Mouse (Mus musculus) MEL-GATA-1-ER (cell line): Measurements from ENCODE around the gene Klf6.

ENCODE experiments used
- DNase-seq: peaks from one replicate; pipeline ENCODE4 v3.0.0-alpha.2; 2012; ENCODE audit warnings: low read depth; ENCODE audit errors: extremely low read depth

The Klf6 gene

GRCm38 (mm10) chr13:5861157-5862002 is at the start of gene Klf6:
Gene Klf6, plus strand, starts transcription at chr13:5861482.
- DNase-seq = peak; percentile 95

- no peak for DNase-seq
Observed at GRCm38 (mm10) chr13:5813433-5813832, 47.8 kb upstream of the Klf6 start.

GRCm38 (mm10) chr13:5817250-5817649 is 44.0 kb upstream of the Klf6 start:
- DNase-seq = no peak

GRCm38 (mm10) chr13:5819173-5819572 is 42.1 kb upstream of the Klf6 start:
- no peak for DNase-seq

GRCm38 (mm10) chr13:5822586-5822985 is 38.7 kb upstream of the Klf6 start:
- DNase-seq = no peak

- no peak for DNase-seq
Observed at GRCm38 (mm10) chr13:5823150-5823549, 38.1 kb upstream of the Klf6 start.

- no peak for DNase-seq
Observed at GRCm38 (mm10) chr13:5824189-5824815, 37.0 kb upstream of the Klf6 start.

GRCm38 (mm10) chr13:5826170-5826827 is 35.0 kb upstream of the Klf6 start:
- DNase-seq = no peak

GRCm38 (mm10) chr13:5831976-5832375 is 29.3 kb upstream of the Klf6 start:
- DNase-seq = no peak

GRCm38 (mm10) chr13:5837174-5837777 is 24.0 kb upstream of the Klf6 start:
- no peak for DNase-seq

- DNase-seq = no peak
Observed at GRCm38 (mm10) chr13:5841418-5841817, 19.9 kb upstream of the Klf6 start.

GRCm38 (mm10) chr13:5842911-5843310 is 18.4 kb upstream of the Klf6 start:
- no peak for DNase-seq

- DNase-seq = no peak
Observed at GRCm38 (mm10) chr13:5843829-5844228, 17.5 kb upstream of the Klf6 start.

GRCm38 (mm10) chr13:5844338-5844737 is 16.9 kb upstream of the Klf6 start:
- DNase-seq = no peak

GRCm38 (mm10) chr13:5845161-5845590 is 16.1 kb upstream of the Klf6 start:
- DNase-seq = no peak

- DNase-seq = peak; percentile 77
Observed at GRCm38 (mm10) chr13:5845605-5846004, 15.7 kb upstream of the Klf6 start.

- DNase-seq = no peak
Observed at GRCm38 (mm10) chr13:5846860-5847259, 14.4 kb upstream of the Klf6 start.

- no peak for DNase-seq
Observed at GRCm38 (mm10) chr13:5847736-5848135, 13.5 kb upstream of the Klf6 start.

- no peak for DNase-seq
Observed at GRCm38 (mm10) chr13:5860651-5861156, 578 bp upstream of the Klf6 start.

- DNase-seq = no peak
Observed at GRCm38 (mm10) chr13:5862003-5862625, 832 bp downstream of the Klf6 start.
